Mouse (Mus musculus) embryonic facial prominence, embryonic 15.5 days (tissue): ENCODE measurements around the gene Pank3. TPM values are rescaled to one million over a fixed set of nuclear protein-coding genes. Genes with fewer than 3 reads are reported as not detected.
A peak's percentile ranks its signal among the peaks of the same experiment; 100 is the strongest.

Experiments used
- ATAC-seq: fragments of 200-750 bp; cut with Nextera tagmentation; 2 replicates; pipeline ENCODE4 v1.8.0; 2017; ENCODE audit warnings: low read depth, moderate TSS enrichment; ENCODE audit not compliant: insufficient number of reproducible peaks, low FRiP score, low TSS enrichment
- H3K27ac ChIP-seq: fragments of 300-500 bp; sonication (generic); replicated peaks from 2 replicates; pipeline ENCODE4 v1.5.1; 2015; ENCODE audit warnings: mild to moderate bottlenecking, inconsistent platforms
- H3K27me3 ChIP-seq: fragments of 300-500 bp; sonication (generic); 2 replicates; pipeline ENCODE4 v1.6.1; 2015; ENCODE audit warnings: inconsistent platforms
- H3K36me3 ChIP-seq: fragments of 300-500 bp; sonication (generic); 2 replicates; pipeline ENCODE4 v1.6.1; 2015; ENCODE audit warnings: mild to moderate bottlenecking, inconsistent platforms
- H3K4me1 ChIP-seq: fragments of 300-500 bp; sonication (generic); 2 replicates; pipeline ENCODE4 v1.6.1; 2015; ENCODE audit warnings: inconsistent platforms
- H3K4me2 ChIP-seq: fragments of 300-500 bp; sonication (generic); replicated peaks from 2 replicates; pipeline ENCODE4 v1.6.1; 2015; ENCODE audit warnings: mild to moderate bottlenecking, inconsistent platforms
- H3K4me3 ChIP-seq: fragments of 300-500 bp; sonication (generic); replicated peaks from 2 replicates; pipeline ENCODE4 v1.5.1; 2015; ENCODE audit warnings: mild to moderate bottlenecking, inconsistent platforms
- H3K9ac ChIP-seq: fragments of 300-500 bp; sonication (generic); 2 replicates; pipeline ENCODE4 v1.6.1; 2015; ENCODE audit warnings: inconsistent platforms
- H3K9me3 ChIP-seq: fragments of 300-500 bp; sonication (generic); replicated peaks from 2 replicates; pipeline ENCODE4 v1.6.1; 2016; ENCODE audit warnings: inconsistent platforms
- WGBS: fragments of 180-500 bp; shearing (Covaris S2); methylation state at CpG from one replicate; pipeline ENCODE4 v1.1.7; 2015; 5-methylcytosine and 5-hydroxymethylcytosine counted together
- polyA plus RNA-seq: library from polyadenylated mRNA; unstranded; fragments of >200 nt; fragmentation: Nextera tagmentation; extraction: Ambion mirVana; gene quantifications from 2 replicates; pipeline ENCODE4 v1.2.1, GENCODE M21; 2015

Pank3 gene
- polyA plus RNA-seq, 1 experiment from 2014 or later = 13.1 TPM

GRCm38 (mm10) chr11:35754906-35755418 is 14.3 kb upstream of the Pank3 start:
- no peaks in the 10 kb centered on the region for H3K36me3 ChIP-seq
- no peak overlapping the region for H3K9ac ChIP-seq
- no peak overlapping the region for H3K4me3 ChIP-seq
- H3K27me3 ChIP-seq = no peaks in the 10 kb centered on the region
- H3K4me2 ChIP-seq = no peak overlapping the region
- 0 out of 2 replicates have a peak, but pooled peaks cover 4% of the 10 kb centered on the region for H3K4me1 ChIP-seq
- no peak for ATAC-seq
- WGBS = 81% methylated on average over 4 of the region's 4 CpGs
- no peak overlapping the region for H3K27ac ChIP-seq
- H3K9me3 ChIP-seq = no peaks in the 10 kb centered on the region

DNA sequence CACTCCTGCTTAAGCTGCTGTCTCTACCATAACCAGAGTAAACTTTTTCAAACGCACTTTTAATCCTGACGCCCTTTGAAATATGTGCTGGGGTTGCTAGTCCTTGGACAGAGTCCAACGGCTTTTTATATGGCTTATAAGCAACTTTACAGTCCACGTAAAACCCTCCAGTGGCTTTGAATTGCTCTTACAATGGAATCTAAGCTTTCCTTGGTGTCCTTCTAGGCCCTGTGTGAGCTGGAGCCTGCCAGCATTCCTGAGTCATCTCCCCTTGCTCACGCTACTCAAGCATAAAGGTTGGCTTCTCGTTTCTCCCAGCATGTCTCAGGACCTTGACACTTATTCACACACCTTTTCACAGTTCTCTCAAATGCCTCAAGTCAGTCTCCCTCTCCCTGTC is 13.7 kb upstream of the Pank3 start:
- Histone ChIP-seq H3K36me3 (no peaks in the 10 kb centered on the region), H3K9me3 (no peaks in the 10 kb centered on the region), H3K9ac (no peak overlapping the region), H3K27me3 (no peaks in the 10 kb centered on the region), H3K4me2 (no peak overlapping the region), H3K4me3 (no peak overlapping the region), H3K4me1 (0 out of 2 replicates have a peak, but pooled peaks cover 2% of the 10 kb centered on the region), H3K27ac (no peak overlapping the region)
- ATAC-seq = no peak
- WGBS = 45% methylated on average over 6 of the region's 6 CpGs

GRCm38 (mm10) chr11:35756411-35757303 is 12.6 kb upstream of the Pank3 start:
- ATAC-seq = no peak
- WGBS = 71% methylated on average over 11 of the region's 11 CpGs

DNA sequence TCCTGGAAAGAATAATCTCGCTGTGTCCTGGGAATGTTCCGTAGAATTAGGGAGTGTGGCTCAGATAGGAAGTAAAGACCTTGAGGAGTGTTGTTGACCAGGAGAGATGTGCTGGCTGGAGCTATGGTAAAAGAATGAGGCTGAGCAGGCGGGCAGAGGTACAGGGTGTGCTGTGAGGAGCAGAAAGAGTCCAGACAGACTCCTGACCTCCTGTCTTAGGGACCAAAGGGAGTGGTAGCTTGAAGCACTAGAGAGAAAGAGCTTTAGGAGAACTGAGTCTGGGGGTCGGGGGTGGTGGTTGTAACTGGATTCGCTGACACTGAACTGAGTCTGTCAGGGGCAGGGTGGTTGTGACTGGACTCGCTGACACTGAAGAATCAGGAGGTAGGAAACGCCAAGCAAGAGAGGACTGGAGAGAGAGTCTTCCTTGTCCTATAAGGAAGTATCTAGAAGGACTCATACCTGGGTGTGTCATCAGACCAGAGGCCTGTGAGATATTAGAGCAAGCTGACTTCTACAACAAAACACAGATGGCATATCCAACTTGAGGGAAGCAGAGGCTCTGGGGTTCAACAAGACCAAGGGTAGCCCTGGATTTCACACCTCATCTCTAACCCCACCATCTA is 9.2 kb upstream of the Pank3 start:
- 90% methylated on average over 7 of the region's 7 CpGs for WGBS

More at GRCm38 (mm10) chr11:35756411-35757303, 12.6 kb upstream of the Pank3 start:
- Histone ChIP-seq H3K4me1 (no peaks in the 10 kb centered on the region), H3K27ac (no peak overlapping the region; the same call in 1 of the 2 replicates), H3K27me3 (no peaks in the 10 kb centered on the region), H3K9ac (no peak overlapping the region), H3K36me3 (no peaks in the 10 kb centered on the region), H3K4me2 (no peak overlapping the region), H3K4me3 (no peak overlapping the region), H3K9me3 (no peaks in the 10 kb centered on the region)

GRCm38 (mm10) chr11:35760627-35761003 is 8.7 kb upstream of the Pank3 start:
- WGBS = 92% methylated on average over 4 of the region's 4 CpGs
- no peaks in the 10 kb centered on the region for H3K27me3 ChIP-seq
- H3K9me3 ChIP-seq = no peaks in the 10 kb centered on the region
- no peak overlapping the region for H3K4me2 ChIP-seq
- H3K9ac ChIP-seq = no peak overlapping the region
- ATAC-seq = no peak
- no peaks in the 10 kb centered on the region for H3K4me1 ChIP-seq
- no peak overlapping the region for H3K4me3 ChIP-seq
- H3K27ac ChIP-seq = no peak overlapping the region
- no peaks in the 10 kb centered on the region for H3K36me3 ChIP-seq

More for the DNA sequence above, 9.2 kb upstream of the Pank3 start:
- no peaks in the 10 kb centered on the region for H3K27me3 ChIP-seq
- H3K36me3 ChIP-seq = no peaks in the 10 kb centered on the region
- H3K27ac ChIP-seq = no peak overlapping the region
- no peaks in the 10 kb centered on the region for H3K9me3 ChIP-seq
- no peaks in the 10 kb centered on the region for H3K4me1 ChIP-seq
- H3K4me3 ChIP-seq = no peak overlapping the region
- ATAC-seq = no peak
- no peak overlapping the region for H3K9ac ChIP-seq
- no peak overlapping the region for H3K4me2 ChIP-seq

GRCm38 (mm10) chr11:35766845-35767244 is 2.4 kb upstream of the Pank3 start:
- no peak overlapping the region for H3K4me2 ChIP-seq
- H3K4me1 ChIP-seq = peaks cover 10% of the 10 kb centered on the region
- no peak overlapping the region for H3K4me3 ChIP-seq
- H3K9ac ChIP-seq = no peak overlapping the region
- no peak overlapping the region for H3K27ac ChIP-seq
- no peak for ATAC-seq
- H3K27me3 ChIP-seq = no peaks in the 10 kb centered on the region
- H3K36me3 ChIP-seq = no peaks in the 10 kb centered on the region
- no peaks in the 10 kb centered on the region for H3K9me3 ChIP-seq
- WGBS = 79% methylated on average over 5 of the region's 5 CpGs

DNA sequence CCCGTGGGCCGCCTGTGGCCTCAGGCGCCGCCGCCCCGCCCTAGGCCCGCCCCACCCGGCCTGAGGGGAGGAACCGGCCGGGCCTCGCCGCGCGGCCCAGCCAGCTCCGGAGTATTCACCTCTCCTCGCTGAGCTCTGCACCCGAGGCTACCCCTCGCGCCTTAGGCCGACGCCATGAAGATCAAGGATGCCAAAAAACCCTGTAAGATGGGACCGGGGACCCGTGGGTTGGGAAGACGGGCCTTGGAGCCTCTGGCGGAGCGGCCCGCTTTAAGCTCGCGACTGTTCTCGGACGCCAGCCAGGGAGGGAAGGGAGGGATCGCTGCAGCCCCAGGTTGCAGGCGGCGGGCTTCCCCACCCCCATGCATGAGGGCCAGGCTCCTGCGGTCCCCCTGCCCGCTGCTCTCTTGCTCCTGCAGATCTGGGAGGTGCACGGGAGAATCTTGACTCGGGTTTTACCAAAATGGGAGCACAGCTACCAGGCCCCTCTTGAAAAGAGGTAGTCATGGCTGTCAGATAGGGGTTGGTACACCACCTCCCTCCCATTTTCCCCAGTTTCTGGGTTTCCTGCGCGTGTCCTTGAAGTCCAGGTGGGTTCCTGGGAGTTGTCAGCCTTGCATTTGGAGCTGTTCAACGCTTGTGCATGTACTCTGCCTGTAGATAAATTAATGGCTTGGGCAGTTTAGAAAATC is 608 bp downstream of the Pank3 start:
- Histone ChIP-seq H3K4me2 (peak overlapping the region; percentile 56), H3K9me3 (no peaks in the 10 kb centered on the region), H3K27me3 (no peaks in the 10 kb centered on the region), H3K36me3 (no peaks in the 10 kb centered on the region), H3K4me1 (peaks cover 15% of the 10 kb centered on the region), H3K9ac (peak overlapping the region; percentile 92), H3K4me3 (peak overlapping the region; percentile 94), H3K27ac (peak overlapping the region; percentile 93)
- under 1% methylated on average over 41 of the region's 41 CpGs for WGBS
- peak; percentile 90 for ATAC-seq

GRCm38 (mm10) chr11:35770741-35771504 is 1.6 kb downstream of the Pank3 start:
- H3K4me1 ChIP-seq = peaks cover 15% of the 10 kb centered on the region
- H3K4me2 ChIP-seq = peak overlapping the region; percentile 56
- no peak overlapping the region for H3K27ac ChIP-seq
- no peak for ATAC-seq
- H3K4me3 ChIP-seq = peak overlapping the region; percentile 94
- H3K9me3 ChIP-seq = no peaks in the 10 kb centered on the region
- no peaks in the 10 kb centered on the region for H3K27me3 ChIP-seq
- WGBS = 62% methylated on average over 9 of the region's 9 CpGs
- peaks cover 4% of the 10 kb centered on the region; the same call in 1 of the 2 replicates for H3K36me3 ChIP-seq
- no peak overlapping the region; the same call in 1 of the 2 replicates for H3K9ac ChIP-seq

DNA sequence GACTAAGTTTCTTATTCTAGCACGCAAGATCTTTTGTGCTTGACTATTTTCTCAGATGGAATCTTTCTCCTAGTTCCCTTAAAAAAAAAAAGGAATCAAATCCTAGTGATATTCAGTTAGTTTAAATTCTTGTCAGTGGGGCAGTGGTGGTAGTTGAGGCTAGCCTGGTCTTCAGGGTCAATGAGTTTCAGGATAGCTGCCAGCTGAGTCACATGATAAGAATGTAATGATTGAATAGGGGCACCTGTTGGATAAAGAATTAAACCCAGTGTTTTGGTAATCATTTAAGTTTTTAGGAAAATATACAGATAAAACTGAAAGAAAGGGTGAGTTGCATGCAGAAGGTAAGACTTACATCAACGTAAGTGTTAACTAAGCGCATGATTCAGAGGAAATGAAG is 6.3 kb downstream of the Pank3 start:
- peaks cover 36% of the 10 kb centered on the region for H3K36me3 ChIP-seq
- WGBS = 93% methylated on average over 3 of the region's 3 CpGs
- no peaks in the 10 kb centered on the region for H3K27me3 ChIP-seq
- ATAC-seq = no peak
- H3K4me2 ChIP-seq = no peak overlapping the region
- no peak overlapping the region for H3K4me3 ChIP-seq
- H3K9ac ChIP-seq = no peak overlapping the region
- H3K4me1 ChIP-seq = peaks cover 12% of the 10 kb centered on the region
- no peaks in the 10 kb centered on the region for H3K9me3 ChIP-seq
- H3K27ac ChIP-seq = no peak overlapping the region

DNA sequence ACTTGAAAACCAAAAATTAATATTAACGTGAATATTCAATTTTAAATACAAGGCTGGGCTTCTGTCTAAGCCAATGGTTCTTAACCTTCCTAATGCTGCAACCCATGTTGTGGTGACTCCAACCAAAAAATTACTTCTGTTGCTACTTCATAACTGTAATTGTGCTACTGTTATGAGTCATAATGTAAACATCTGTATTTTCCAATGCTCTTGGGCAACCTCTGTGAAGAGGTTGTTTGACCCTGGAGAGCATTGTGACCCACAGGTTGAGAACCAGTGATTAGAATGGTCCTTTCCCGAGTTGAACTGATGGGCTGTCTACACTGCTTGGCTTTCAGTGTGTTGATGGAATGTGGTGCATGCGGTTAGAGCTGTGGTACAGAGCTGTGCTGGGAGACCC is 7.2 kb downstream of the Pank3 start:
- no peaks in the 10 kb centered on the region for H3K9me3 ChIP-seq
- 93% methylated on average over 3 of the region's 3 CpGs for WGBS
- H3K4me3 ChIP-seq = no peak overlapping the region
- H3K27ac ChIP-seq = no peak overlapping the region
- H3K27me3 ChIP-seq = no peaks in the 10 kb centered on the region
- ATAC-seq = no peak
- 0 out of 2 replicates have a peak, but pooled peaks cover 5% of the 10 kb centered on the region for H3K4me1 ChIP-seq
- H3K4me2 ChIP-seq = no peak overlapping the region
- peaks cover 37% of the 10 kb centered on the region for H3K36me3 ChIP-seq
- no peak overlapping the region for H3K9ac ChIP-seq
